Mouse (Mus musculus) lung, postnatal 0 days (tissue): ENCODE measurements around the gene Serpina10. TPM values are rescaled to one million over a fixed set of nuclear protein-coding genes. Genes with fewer than 3 reads are reported as not detected.
"Not testable (repeated sequence)": the region's sequence is repeated elsewhere in the genome, so short reads cannot be mapped to it uniquely, and the experiment has no call there.

Experiments used
- ATAC-seq: fragments of 200-750 bp; cut with Nextera tagmentation; 2 replicates; pipeline ENCODE4 v1.8.0; 2017; ENCODE audit warnings: moderate library complexity
- DNase-seq: peaks from one replicate; pipeline ENCODE4 v3.0.0-alpha.2; 2016; ENCODE audit warnings: low spot score
- H3K27ac ChIP-seq: fragments of 300-500 bp; sonication (generic); 2 replicates; pipeline ENCODE4 v1.5.1; 2014; ENCODE audit warnings: antibody characterized with exemption, mild to moderate bottlenecking, low read length, mixed read lengths
- H3K27me3 ChIP-seq: fragments of 300-500 bp; sonication (generic); replicated peaks from 2 replicates; pipeline ENCODE4 v1.6.1; 2014; ENCODE audit warnings: low read length, mixed read lengths; ENCODE audit not compliant: insufficient read depth
- H3K36me3 ChIP-seq: fragments of 300-500 bp; sonication (generic); 2 replicates; pipeline ENCODE4 v1.6.1; 2014; ENCODE audit warnings: low read length, mixed read lengths; ENCODE audit not compliant: insufficient read depth
- H3K4me1 ChIP-seq: fragments of 300-500 bp; sonication (generic); 2 replicates; pipeline ENCODE4 v1.6.1; 2014; ENCODE audit warnings: antibody characterized with exemption, low read depth, low read length, mixed read lengths; ENCODE audit not compliant: insufficient read depth
- H3K4me2 ChIP-seq: fragments of 300-500 bp; sonication (generic); replicated peaks from 2 replicates; pipeline ENCODE4 v1.6.1; 2014; ENCODE audit warnings: low read depth, mild to moderate bottlenecking, low read length, moderate library complexity, mixed read lengths
- H3K4me3 ChIP-seq: fragments of 300-500 bp; sonication (generic); 2 replicates; pipeline ENCODE4 v1.5.1; 2014; ENCODE audit warnings: low read depth, low read length
- H3K9ac ChIP-seq: fragments of 300-500 bp; sonication (generic); replicated peaks from 2 replicates; pipeline ENCODE4 v1.6.1; 2014; ENCODE audit warnings: low read depth, mild to moderate bottlenecking
- H3K9me3 ChIP-seq: fragments of 300-500 bp; sonication (generic); 2 replicates; pipeline ENCODE4 v1.6.1; 2016; ENCODE audit warnings: low read length, mixed read lengths
- CTCF ChIP-seq: IDR thresholded peaks from 2 replicates; pipeline ENCODE4 v1.5.1; 2016; ENCODE audit warnings: antibody characterized with exemption, mild to moderate bottlenecking
- EP300 ChIP-seq: IDR thresholded peaks from 2 replicates; pipeline ENCODE4 v1.6.1; 2016; ENCODE audit warnings: antibody characterized with exemption, mild to moderate bottlenecking, control low read depth
- WGBS: fragments of 180-500 bp; shearing (Covaris S2); extraction: QIAGEN DNeasy Blood & Tissue Kit; methylation state at CpG from one replicate; pipeline ENCODE4 v1.1.7; 2014; 5-methylcytosine and 5-hydroxymethylcytosine counted together
- polyA plus RNA-seq: library from polyadenylated mRNA; unstranded; fragments of >200 nt; fragmentation: Nextera tagmentation; extraction: Ambion mirVana; gene quantifications from 2 replicates; pipeline ENCODE4 v1.2.1, GENCODE M21; 2015

Gene Serpina10
- polyA plus RNA-seq, 1 experiment from 2014 or later: 0.20 TPM

DNA sequence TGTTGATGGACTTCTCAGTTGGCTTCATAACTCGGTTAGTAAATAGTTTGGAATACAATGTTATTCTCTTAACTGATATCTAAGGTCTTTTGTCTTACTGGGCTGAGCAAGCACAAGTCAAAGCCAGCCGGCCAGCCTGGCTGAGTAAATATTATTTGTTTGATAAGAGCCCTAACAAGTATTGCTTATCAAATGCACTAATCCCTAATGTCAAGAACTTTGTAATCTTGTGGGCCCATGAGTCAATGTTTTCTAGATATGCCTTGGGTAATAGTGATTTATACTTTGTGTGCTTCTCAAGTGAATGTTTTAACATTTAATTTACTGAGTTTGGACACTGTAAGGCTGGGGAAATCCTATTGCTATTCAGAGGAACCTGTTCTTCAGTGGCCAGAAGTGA, 32.8 kb downstream of the Serpina10 start:
- no peaks in the 10 kb centered on the region for H3K27me3 ChIP-seq
- H3K36me3 ChIP-seq: no peaks in the 10 kb centered on the region
- no peak overlapping the region for H3K27ac ChIP-seq
- ATAC-seq (no peak), DNase-seq (peak; percentile 10)
- no peak overlapping the region for H3K4me2 ChIP-seq
- H3K9ac ChIP-seq: no peak overlapping the region
- 7% methylated on average over 2 of the region's 2 CpGs for WGBS
- no peaks in the 10 kb centered on the region for H3K4me1 ChIP-seq
- H3K4me3 ChIP-seq: no peak overlapping the region
- no peaks in the 10 kb centered on the region for H3K9me3 ChIP-seq
- no peak for TF ChIP-seq CTCF
- no peak for TF ChIP-seq EP300

- no peaks in the 10 kb centered on the region for H3K9me3 ChIP-seq
- no peaks in the 10 kb centered on the region for H3K27me3 ChIP-seq
- H3K4me3 ChIP-seq: no peak overlapping the region
- ATAC-seq: no peak
- no peak overlapping the region for H3K27ac ChIP-seq
- no peak overlapping the region for H3K9ac ChIP-seq
- no peak for TF ChIP-seq CTCF
- no peak for TF ChIP-seq EP300
- DNase-seq: no peak
- H3K36me3 ChIP-seq: no peaks in the 10 kb centered on the region
- H3K4me2 ChIP-seq: no peak overlapping the region
- 72% methylated on average over 8 of the region's 8 CpGs for WGBS
- H3K4me1 ChIP-seq: no peaks in the 10 kb centered on the region
These were observed 47.5 kb downstream of the Serpina10 start for GRCm38 (mm10) chr12:103583771-103584170.

DNA sequence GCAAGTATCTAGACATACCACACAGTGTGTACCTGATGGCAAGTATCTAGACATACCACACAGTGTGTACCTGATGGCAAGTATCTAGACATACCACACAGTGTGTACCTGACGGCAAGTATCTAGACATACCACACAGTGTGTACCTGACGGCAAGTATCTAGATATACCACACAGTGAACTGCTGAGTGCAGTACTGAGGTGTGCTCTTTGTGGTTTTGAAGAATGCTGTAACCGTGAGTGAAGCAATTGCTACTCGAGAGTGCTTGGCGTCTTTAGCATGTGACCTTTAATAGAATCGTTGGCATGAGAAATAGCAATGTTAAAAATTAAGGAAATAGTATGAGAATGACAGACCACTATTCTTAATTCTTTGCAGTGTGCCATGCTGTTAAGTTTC, 53.1 kb downstream of the Serpina10 start:
- TF ChIP-seq EP300: peak; percentile 86
- H3K27ac ChIP-seq, H3K27me3 ChIP-seq, H3K9ac ChIP-seq, H3K9me3 ChIP-seq, H3K36me3 ChIP-seq, H3K4me1 ChIP-seq, H3K4me3 ChIP-seq, H3K4me2 ChIP-seq: not testable (repeated sequence)
- WGBS: 60% methylated on average over 6 of the region's 6 CpGs
- ATAC-seq (peak; percentile 96), DNase-seq (peak; percentile 83)

GRCm38 (mm10) chr12:103569690-103570089, 61.6 kb downstream of the Serpina10 start:
- DNase-seq (no peak), ATAC-seq (peak; percentile 15; the same call in 1 of the 2 replicates)
- H3K27ac ChIP-seq: no peak overlapping the region
- WGBS: 35% methylated on average over 6 of the region's 6 CpGs
- H3K9me3 ChIP-seq: no peaks in the 10 kb centered on the region
- TF ChIP-seq EP300 (no peak), CTCF (no peak)
- no peak overlapping the region for H3K4me2 ChIP-seq
- H3K4me1 ChIP-seq: no peaks in the 10 kb centered on the region
- H3K36me3 ChIP-seq: no peaks in the 10 kb centered on the region
- H3K27me3 ChIP-seq: no peaks in the 10 kb centered on the region
- H3K9ac ChIP-seq: no peak overlapping the region
- H3K4me3 ChIP-seq: no peak overlapping the region

DNA sequence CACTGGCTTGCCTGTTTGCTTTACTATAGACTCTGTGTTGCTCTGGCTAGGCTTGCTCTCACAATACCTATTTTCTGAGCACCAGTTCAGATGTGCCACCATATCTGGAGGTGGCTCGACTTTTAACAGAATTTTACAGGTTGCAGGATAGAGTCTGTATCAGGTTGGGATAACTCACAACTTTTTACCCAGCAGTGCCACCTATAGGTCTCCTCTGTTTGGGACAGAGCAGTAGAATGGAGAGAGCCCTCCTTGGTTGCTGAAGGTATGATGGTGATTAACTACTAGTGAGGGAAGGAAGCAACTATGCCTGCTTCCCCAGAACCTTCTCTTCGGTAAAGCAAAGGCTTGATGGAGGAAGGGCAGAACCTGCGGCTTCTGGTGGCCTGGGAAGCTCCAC, 64.1 kb downstream of the Serpina10 start:
- Histone ChIP-seq H3K9ac (no peak overlapping the region), H3K36me3 (no peaks in the 10 kb centered on the region), H3K4me2 (no peak overlapping the region), H3K9me3 (no peaks in the 10 kb centered on the region), H3K27me3 (no peaks in the 10 kb centered on the region), H3K4me3 (no peak overlapping the region), H3K27ac (no peak overlapping the region), H3K4me1 (no peaks in the 10 kb centered on the region)
- DNase-seq (peak; percentile 36), ATAC-seq (peak; percentile 55; the same call in 1 of the 2 replicates)
- 48% methylated on average over 3 of the region's 3 CpGs for whole genome bisulfite sequencing
- TF ChIP-seq CTCF (peak; percentile 65), EP300 (no peak)

- WGBS: 51% methylated on average over 7 of the region's 7 CpGs
These were observed 66.1 kb downstream of the Serpina10 start for GRCm38 (mm10) chr12:103565151-103565550.

More at GRCm38 (mm10) chr12:103565151-103565550, 66.1 kb downstream of the Serpina10 start:
- DNase-seq (peak; percentile 66), ATAC-seq (peak; percentile 91)
- no peak for TF ChIP-seq CTCF
- peak; percentile 89 for TF ChIP-seq EP300
- H3K9ac ChIP-seq: no peak overlapping the region
- H3K36me3 ChIP-seq: no peaks in the 10 kb centered on the region
- no peak overlapping the region for H3K4me3 ChIP-seq
- H3K4me2 ChIP-seq: no peak overlapping the region
- H3K27ac ChIP-seq: no peak overlapping the region
- H3K9me3 ChIP-seq: no peaks in the 10 kb centered on the region
- no peaks in the 10 kb centered on the region for H3K4me1 ChIP-seq
- no peaks in the 10 kb centered on the region for H3K27me3 ChIP-seq

Other genes starting within 250 kb of the Serpina10 start
- gene Otub2, start 242.8 kb downstream of the Serpina10 start, polyA plus RNA-seq: 6.0 and 6.4 TPM in 2 replicates
- gene 9330161L09Rik, start 223.6 kb downstream of the Serpina10 start, polyA plus RNA-seq: 0.18 and 0.19 TPM in 2 replicates
- gene Ddx24, start 205.6 kb downstream of the Serpina10 start, polyA plus RNA-seq: 87.2 and 92.0 TPM in 2 replicates
- gene Ifi27, start 197.2 kb downstream of the Serpina10 start, polyA plus RNA-seq: 69.5 and 72.5 TPM in 2 replicates
- 23.1 and 47.7 TPM in 2 replicates for gene Ifi27l2a, start 187.8 kb downstream of the Serpina10 start, polyA plus RNA-seq
- not detected in 2 replicates for gene Ifi27l2b, start 174.2 kb downstream of the Serpina10 start, polyA plus RNA-seq
- 6.1 and 6.3 TPM in 2 replicates for gene Ppp4r4, start 99.2 kb downstream of the Serpina10 start, polyA plus RNA-seq
- gene Serpina6, start 25.8 kb upstream of the Serpina10 start, polyA plus RNA-seq: not detected in 2 replicates
- gene Serpina16, start 44.7 kb upstream of the Serpina10 start, polyA plus RNA-seq: not detected in 2 replicates
- not detected in 2 replicates for gene Serpina1f, start 64.1 kb upstream of the Serpina10 start, polyA plus RNA-seq
- gene Serpina1d, start 142.1 kb upstream of the Serpina10 start, polyA plus RNA-seq: 0.36 and 0.43 TPM in 2 replicates
- 0.14 and 0.16 TPM in 2 replicates for gene Serpina1b, start 198.9 kb upstream of the Serpina10 start, polyA plus RNA-seq
- gene Serpina1a, start 232.1 kb upstream of the Serpina10 start, polyA plus RNA-seq: 0.18 and 0.20 TPM in 2 replicates